Mouse (Mus musculus): ENCODE data around the gene Dlg2. TPM values are rescaled to one million over a fixed set of nuclear protein-coding genes. Genes with fewer than 3 reads are reported as not detected.
A peak's percentile ranks its signal among the peaks of the same experiment; 100 is the strongest.

The Dlg2 gene
- total and polyA plus RNA-seq, 3 experiments = 0.72 to 1.9 (median 1.7) TPM

DNA sequence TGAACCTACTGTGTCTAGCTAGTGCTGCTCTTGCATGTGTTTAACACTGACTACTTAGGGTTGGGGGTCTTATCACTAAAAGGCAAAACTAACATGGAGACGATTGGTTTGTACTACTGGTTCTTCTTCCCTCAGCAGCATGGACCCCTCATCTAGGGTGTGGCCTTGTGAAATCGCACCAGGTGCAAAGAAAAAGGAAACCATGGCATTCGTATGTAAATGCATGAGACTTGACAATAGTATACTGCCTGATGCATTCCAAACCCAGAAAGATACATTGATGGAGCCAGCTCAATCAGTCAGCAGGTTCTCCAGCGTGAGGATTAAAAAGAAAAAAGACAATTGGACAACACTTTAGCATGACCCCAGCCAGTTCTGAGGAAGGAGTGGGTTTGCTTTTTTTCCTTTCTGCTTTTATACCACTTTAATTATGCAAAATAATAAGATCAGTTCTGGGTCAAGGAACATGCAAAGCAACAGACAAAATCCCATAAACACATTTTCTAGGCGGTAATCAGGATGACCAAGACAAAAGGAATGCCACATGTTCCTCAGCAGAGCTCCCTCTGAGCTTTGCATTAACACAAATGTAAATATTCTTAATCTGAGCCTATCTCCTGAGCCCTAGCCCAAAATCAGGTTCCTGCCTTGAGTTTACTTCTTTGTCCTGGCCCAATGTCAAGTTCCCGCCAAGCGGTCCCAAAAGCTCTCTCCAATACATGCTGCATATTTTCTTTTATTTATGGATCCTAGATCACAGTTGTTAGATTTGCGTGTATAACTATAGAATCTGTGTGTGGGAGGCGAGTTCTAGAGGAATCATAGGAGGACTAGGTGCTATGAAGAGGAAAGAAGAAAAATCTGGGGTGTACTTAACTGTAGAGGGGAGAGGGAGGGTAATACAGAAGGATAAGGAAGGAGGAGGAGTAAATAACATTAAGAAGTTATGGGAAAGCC, 595.6 kb downstream of the Dlg2 start:
- WGBS = 66% methylated on average over 9 of the region's 9 CpGs
- no peaks in the 10 kb centered on the region for H3K79me2 ChIP-seq (replicated peaks; ENCODE audit: control insufficient read depth, insufficient read depth, low read length)
- H3K36me3 ChIP-seq (ENCODE audit: control insufficient read depth, insufficient read depth, low read length) = no peaks in the 10 kb centered on the region
- H3K9ac ChIP-seq (ENCODE audit: low read depth, low read length) = no peak overlapping the region
- H3K4me3 ChIP-seq = no peak overlapping the region
- H3K27ac ChIP-seq = no peak overlapping the region
- intact Hi-C loops (cut with DNase I) = no loop called here
- no peaks in the 10 kb centered on the region for H3K27me3 ChIP-seq (ENCODE audit: control insufficient read depth, insufficient read depth, low read length)
- no peak for DNase-seq
- TF ChIP-seq CTCF (IDR thresholded peaks at IDR 0.05) (no peak), EP300 (IDR thresholded peaks at IDR 0.05; ENCODE audit: insufficient read depth, low read depth, low read length) (no peak), POLR2A (IDR thresholded peaks at IDR 0.05; ENCODE audit: insufficient read depth, low read depth, low read length) (no peak)
- H3K4me1 ChIP-seq (ENCODE audit: control insufficient read depth, insufficient read depth, low read length) = no peaks in the 10 kb centered on the region

DNA sequence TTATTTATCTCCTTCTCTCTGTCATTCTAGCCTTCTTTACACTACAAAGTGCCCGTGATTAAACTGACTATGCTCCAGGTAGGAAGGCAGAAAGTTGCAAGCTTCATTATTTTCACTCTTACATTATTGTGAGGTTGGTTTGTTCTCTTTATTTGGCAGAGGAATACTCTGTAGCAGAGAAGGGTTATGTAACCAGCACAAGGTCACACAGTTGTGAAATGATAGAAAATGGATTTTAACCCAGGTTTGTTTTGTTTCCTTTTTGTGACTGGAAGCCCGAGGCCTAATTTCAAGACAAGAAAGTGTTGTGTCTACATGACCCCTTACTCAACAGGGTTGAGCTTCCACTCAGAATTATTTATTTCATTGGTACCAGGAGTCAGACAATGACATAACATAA, 609.6 kb downstream of the Dlg2 start:
- H3K36me3 ChIP-seq (ENCODE audit: control insufficient read depth, insufficient read depth, low read length) = no peaks in the 10 kb centered on the region
- no peak for DNase-seq
- intact Hi-C loops (cut with DNase I) = no loop called here
- H3K27ac ChIP-seq = no peak overlapping the region
- no peak overlapping the region for H3K9ac ChIP-seq (ENCODE audit: low read depth, low read length)
- no peak overlapping the region for H3K4me3 ChIP-seq
- no peaks in the 10 kb centered on the region for H3K79me2 ChIP-seq (replicated peaks; ENCODE audit: control insufficient read depth, insufficient read depth, low read length)
- WGBS = 59% methylated on average over 2 of the region's 2 CpGs
- TF ChIP-seq EP300 (IDR thresholded peaks at IDR 0.05; ENCODE audit: insufficient read depth, low read depth, low read length) (no peak), CTCF (IDR thresholded peaks at IDR 0.05) (no peak), POLR2A (IDR thresholded peaks at IDR 0.05; ENCODE audit: insufficient read depth, low read depth, low read length) (no peak)
- no peaks in the 10 kb centered on the region for H3K4me1 ChIP-seq (ENCODE audit: control insufficient read depth, insufficient read depth, low read length)
- H3K27me3 ChIP-seq (ENCODE audit: control insufficient read depth, insufficient read depth, low read length) = no peaks in the 10 kb centered on the region

DNA sequence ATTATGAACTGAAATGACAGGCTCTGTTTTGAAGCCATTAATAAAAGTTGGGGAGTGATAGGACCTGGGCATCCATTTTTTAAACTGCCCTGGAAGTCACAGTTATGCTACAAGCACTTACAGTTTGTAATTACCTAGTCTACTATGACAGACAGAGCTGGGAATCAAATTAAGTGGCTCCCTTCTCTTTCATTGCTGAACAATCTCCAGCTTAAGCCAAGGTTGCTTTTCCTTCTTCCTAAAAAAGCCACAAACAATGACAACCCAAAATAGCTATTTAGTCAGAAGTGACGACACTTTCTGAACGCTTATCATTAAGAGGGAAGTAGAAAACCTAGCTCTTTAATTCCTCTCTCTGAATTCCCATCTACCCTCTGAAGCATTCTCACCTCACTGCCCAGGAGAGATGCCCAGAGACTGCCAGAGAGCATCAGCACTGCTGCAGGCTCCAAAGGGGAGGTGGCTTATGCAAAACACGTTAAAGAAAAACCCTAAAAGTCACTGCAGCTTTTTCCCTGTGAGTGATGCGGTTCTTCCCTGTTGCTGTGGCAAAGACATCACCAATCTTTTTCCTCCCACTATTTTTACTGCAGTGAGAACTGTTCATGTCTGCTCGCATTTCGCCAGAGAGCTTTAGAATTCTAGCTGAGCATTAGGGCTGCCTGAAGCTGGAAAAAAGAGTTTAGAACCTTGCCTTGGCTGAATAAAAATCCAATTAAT, 612.9 kb downstream of the Dlg2 start:
- WGBS = 20% methylated on average over 6 of the region's 6 CpGs

DNA sequence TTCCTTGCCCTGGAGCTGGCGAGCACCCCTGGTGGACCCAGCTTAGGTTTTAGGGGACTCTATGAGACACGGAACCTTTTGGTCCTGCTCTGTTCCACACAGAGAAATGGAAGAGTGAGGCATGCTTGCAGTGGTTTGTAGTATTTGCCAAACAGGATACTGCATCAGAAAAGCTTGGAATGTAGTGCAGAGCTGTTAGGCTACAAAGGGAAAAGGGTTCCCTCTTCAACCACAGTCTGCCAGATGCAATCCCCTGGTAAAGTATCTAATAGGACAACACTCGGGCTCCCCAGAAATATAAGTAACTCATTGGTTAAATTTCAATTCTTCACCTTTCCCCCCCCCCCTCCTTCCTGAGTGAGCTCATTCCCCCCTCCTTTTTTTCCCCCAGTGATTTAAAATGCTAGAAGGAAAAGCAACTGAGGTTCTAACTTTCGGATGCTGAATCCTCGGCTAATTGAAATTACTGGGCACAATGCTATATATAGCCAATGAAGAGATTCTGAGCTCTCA, 613.9 kb downstream of the Dlg2 start:
- no peak overlapping the region for H3K27ac ChIP-seq
- no peaks in the 10 kb centered on the region for H3K36me3 ChIP-seq (ENCODE audit: control insufficient read depth, insufficient read depth, low read length)
- TF ChIP-seq EP300 (IDR thresholded peaks at IDR 0.05; ENCODE audit: insufficient read depth, low read depth, low read length) (no peak), POLR2A (IDR thresholded peaks at IDR 0.05; ENCODE audit: insufficient read depth, low read depth, low read length) (no peak), CTCF (IDR thresholded peaks at IDR 0.05) (no peak)
- DNase-seq = peak in 1 of 2 experiments; percentile 11
- no peak overlapping the region for H3K4me3 ChIP-seq
- H3K9ac ChIP-seq (ENCODE audit: low read depth, low read length) = no peak overlapping the region
- no peaks in the 10 kb centered on the region for H3K79me2 ChIP-seq (replicated peaks; ENCODE audit: control insufficient read depth, insufficient read depth, low read length)
- 38% methylated on average over 5 of the region's 5 CpGs for WGBS
- no peaks in the 10 kb centered on the region for H3K27me3 ChIP-seq (ENCODE audit: control insufficient read depth, insufficient read depth, low read length)
- intact Hi-C loops (cut with DNase I) = no loop called here
- H3K4me1 ChIP-seq (ENCODE audit: control insufficient read depth, insufficient read depth, low read length) = no peaks in the 10 kb centered on the region

More for the DNA sequence above, 612.9 kb downstream of the Dlg2 start:
- DNase-seq = peak in 1 of 2 experiments; percentile 10
- Histone ChIP-seq H3K36me3 (ENCODE audit: control insufficient read depth, insufficient read depth, low read length) (no peaks in the 10 kb centered on the region), H3K27ac (peak overlapping the region; percentile 31), H3K27me3 (ENCODE audit: control insufficient read depth, insufficient read depth, low read length) (no peaks in the 10 kb centered on the region), H3K4me3 (no peak overlapping the region), H3K79me2 (replicated peaks; ENCODE audit: control insufficient read depth, insufficient read depth, low read length) (no peaks in the 10 kb centered on the region), H3K4me1 (ENCODE audit: control insufficient read depth, insufficient read depth, low read length) (no peaks in the 10 kb centered on the region), H3K9ac (ENCODE audit: low read depth, low read length) (no peak overlapping the region)
- intact Hi-C loops (cut with DNase I) = no loop called here
- TF ChIP-seq POLR2A (IDR thresholded peaks at IDR 0.05; ENCODE audit: insufficient read depth, low read depth, low read length) (no peak), CTCF (IDR thresholded peaks at IDR 0.05) (no peak)

DNA sequence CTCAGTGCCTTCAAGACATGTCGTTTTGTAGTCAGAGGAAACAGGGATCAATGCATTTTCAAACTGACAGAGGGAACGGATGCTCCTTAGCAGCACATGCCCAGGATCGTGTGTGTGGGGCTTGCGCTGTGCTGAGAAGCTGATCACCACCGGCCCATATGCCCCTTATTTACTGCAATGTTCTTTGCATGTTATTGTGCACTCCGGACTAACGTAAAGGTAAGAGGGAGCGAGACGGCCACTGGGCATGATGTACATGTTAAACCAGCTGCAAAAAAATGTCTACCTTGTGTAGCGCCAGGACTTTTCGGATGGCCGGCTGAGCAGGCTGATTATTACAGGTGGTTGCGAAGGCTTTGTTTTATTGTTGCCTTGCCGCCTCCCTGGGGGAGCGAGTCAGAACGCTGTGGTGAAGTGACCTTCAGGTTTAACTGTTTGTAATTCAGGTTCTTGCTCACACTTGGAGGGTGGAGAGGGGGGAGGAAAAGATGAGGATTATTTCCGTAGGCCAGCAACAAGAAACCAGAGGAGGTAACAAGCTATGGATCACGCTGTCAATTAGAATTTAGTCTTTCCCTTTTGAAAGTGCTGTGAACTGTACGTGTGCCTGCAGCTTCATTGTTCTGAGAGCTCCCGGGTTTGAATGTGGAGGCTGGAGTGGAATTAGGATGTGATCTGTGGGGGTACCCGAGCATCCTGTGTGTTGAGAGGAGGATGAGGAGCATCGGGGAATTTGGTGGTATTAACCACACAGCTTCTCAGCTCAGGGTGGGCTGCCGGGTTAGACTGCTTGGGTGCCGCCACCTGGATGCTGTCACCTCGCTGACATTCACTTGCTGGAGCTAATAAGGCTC, 614.6 kb downstream of the Dlg2 start:
- intact Hi-C loops (cut with DNase I) = no loop called here
- Histone ChIP-seq H3K27ac (no peak overlapping the region; the same call in 1 of the 2 replicates), H3K4me3 (peak overlapping the region; percentile 5; the same call in 1 of the 2 replicates), H3K4me1 (ENCODE audit: control insufficient read depth, insufficient read depth, low read length) (no peaks in the 10 kb centered on the region), H3K79me2 (replicated peaks; ENCODE audit: control insufficient read depth, insufficient read depth, low read length) (no peaks in the 10 kb centered on the region), H3K9ac (ENCODE audit: low read depth, low read length) (no peak overlapping the region), H3K36me3 (ENCODE audit: control insufficient read depth, insufficient read depth, low read length) (no peaks in the 10 kb centered on the region), H3K27me3 (ENCODE audit: control insufficient read depth, insufficient read depth, low read length) (no peaks in the 10 kb centered on the region)
- DNase-seq = peak in 1 of 2 experiments; percentile 13
- TF ChIP-seq EP300 (IDR thresholded peaks at IDR 0.05; ENCODE audit: insufficient read depth, low read depth, low read length) (no peak), CTCF (IDR thresholded peaks at IDR 0.05) (no peak), POLR2A (IDR thresholded peaks at IDR 0.05; ENCODE audit: insufficient read depth, low read depth, low read length) (no peak)
- WGBS = 21% methylated on average over 25 of the region's 25 CpGs
